Mouse (Mus musculus) gastrocnemius, postnatal 36 days (tissue): Measurements from ENCODE around the gene Gm10283. TPM values are rescaled to one million over a fixed set of nuclear protein-coding genes. Genes with fewer than 3 reads are reported as not detected.

Experiments used
- total RNA-seq, 2 experiments: library from RNA; stranded (reverse); gene quantifications; 2 replicates each; pipeline ENCODE4 v1.2.3; 2021

Gm10283 gene
- total RNA-seq, 2 experiments from 2014 or later = not detected

Other genes starting within 250 kb of the Gm10283 start
- gene Aadat, start 2.7 kb upstream of the Gm10283 start, total RNA-seq = not detected
- 1 to 10 TPM; 3.6 to 3.7 TPM for gene Mfap3l, start 129.6 kb upstream of the Gm10283 start, total RNA-seq